Mouse (Mus musculus) c-Kit-positive CD71-negative TER-119-negative erythroid progenitor cells, embryonic 14.5 days (primary cell): ENCODE results near the gene Myoc.
A peak's percentile ranks its signal among the peaks of the same experiment; 100 is the strongest.

Experiments used
- DNase-seq: peaks from one replicate; pipeline ENCODE4 v3.0.0-alpha.2; 2013; ENCODE audit warnings: low read depth

The Myoc gene

GRCm38 (mm10) chr1:162648416-162648815 lies 9.5 kb downstream of the Myoc start:
- DNase-seq: no peak

GRCm38 (mm10) chr1:162658119-162658518 lies 19.2 kb downstream of the Myoc start, which contains the start of gene Myocos:
Myocos (minus strand) TSS chr1:162658219.
- DNase-seq: no peak

GRCm38 (mm10) chr1:162660276-162660860 lies 21.4 kb downstream of the Myoc start:
- no peak for DNase-seq

GRCm38 (mm10) chr1:162664826-162665475 lies 26.0 kb downstream of the Myoc start:
- DNase-seq: peak; percentile 72

GRCm38 (mm10) chr1:162665486-162666174 lies 26.7 kb downstream of the Myoc start:
- DNase-seq: peak; percentile 16

GRCm38 (mm10) chr1:162693721-162694120 lies 54.8 kb downstream of the Myoc start:
- no peak for DNase-seq

- no peak for DNase-seq
Observed at GRCm38 (mm10) chr1:162697866-162698265, 58.9 kb downstream of the Myoc start.
